Mouse (Mus musculus) mesoderm, embryonic 11.5 days (tissue): ENCODE data around the gene Alpk1.
A peak's percentile ranks its signal among the peaks of the same experiment; 100 is the strongest.
"Not testable (repeated sequence)": the region's sequence is repeated elsewhere in the genome, so short reads cannot be mapped to it uniquely, and the experiment has no call there.

Experiments used
- DNase-seq: peaks from one replicate; pipeline ENCODE4 v3.0.0-alpha.2; 2012; ENCODE audit warnings: low read depth, low spot score

Alpk1 gene

DNA sequence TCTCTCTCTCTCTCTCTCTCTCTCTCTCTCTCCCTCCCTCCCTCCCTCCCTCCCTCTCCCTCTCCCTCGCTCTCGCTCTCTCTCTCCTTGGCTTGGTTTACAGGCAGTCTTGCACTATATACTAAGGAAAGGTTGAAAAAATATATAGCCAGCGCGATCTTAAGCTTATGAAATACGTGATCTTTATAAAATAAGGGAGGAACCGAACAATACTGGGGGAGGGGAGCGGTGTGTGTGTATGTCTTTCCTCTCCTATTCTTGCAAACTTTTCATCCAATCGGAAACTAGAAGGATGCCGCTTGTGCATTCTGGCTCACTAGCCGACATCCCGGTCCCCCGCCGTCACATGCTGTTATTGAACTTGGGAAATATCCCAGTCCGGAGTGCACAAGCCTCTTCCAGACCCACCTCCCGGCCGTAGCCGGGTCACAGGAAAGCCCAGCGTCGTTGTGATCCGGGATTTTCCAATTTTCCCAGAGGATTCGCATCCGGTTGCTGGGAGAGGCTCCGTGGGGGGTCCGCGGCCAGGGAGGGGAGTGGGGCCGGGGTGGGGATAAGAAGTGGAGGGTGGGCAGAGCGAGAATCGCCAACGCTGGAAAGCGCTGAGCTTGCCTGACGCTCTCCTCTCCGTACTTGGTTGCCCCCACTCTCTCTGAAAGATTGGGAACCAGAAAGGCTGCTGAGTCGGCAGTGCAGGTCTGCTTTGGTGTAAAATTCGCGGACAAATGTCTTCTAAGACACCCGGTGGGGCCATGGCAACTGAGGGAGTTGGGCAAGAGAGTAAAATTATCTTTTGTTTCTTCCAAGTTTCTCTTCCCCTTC is 10.1 kb upstream of the Alpk1 start:
- peak; percentile 56 for DNase-seq

DNA sequence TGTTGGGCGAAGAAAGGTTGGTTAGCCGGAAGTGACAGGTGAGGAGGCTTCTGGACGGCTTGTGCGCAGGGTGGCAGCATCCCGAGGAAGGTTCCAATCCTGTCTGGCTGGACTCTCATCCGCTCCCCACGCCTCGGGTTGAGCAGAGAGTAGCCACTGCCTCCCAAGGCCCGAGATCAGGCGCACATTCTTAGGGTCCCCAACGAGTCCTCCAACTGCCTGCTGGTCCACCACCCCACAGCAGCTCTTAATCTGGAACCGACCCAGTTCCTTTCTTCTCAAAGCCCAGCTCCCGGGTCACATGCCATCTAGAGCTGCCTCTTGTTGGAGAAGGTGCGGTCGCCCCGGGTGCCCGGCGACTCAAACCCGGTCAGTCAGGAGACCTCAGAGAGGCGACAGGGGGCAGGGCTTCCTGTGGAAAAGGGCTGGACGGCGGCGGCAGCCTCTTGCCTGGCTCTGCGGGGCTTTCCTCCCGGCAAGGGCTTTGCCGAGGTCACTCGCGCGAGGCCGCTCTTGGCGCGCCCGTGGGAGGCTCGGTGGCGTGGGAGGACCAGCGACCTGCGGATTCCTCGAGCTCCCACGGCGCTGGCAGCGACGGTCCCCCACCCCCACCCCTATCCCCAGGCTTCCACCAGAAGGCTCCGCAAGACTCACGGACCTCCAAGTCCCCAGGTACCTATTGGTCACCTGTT is 9.3 kb upstream of the Alpk1 start, which contains the start of gene Tifa:
Tifa (plus strand) TSS at position 306 of the 692 bp plus-strand sequence.
- DNase-seq, result peak; percentile 39

DNA sequence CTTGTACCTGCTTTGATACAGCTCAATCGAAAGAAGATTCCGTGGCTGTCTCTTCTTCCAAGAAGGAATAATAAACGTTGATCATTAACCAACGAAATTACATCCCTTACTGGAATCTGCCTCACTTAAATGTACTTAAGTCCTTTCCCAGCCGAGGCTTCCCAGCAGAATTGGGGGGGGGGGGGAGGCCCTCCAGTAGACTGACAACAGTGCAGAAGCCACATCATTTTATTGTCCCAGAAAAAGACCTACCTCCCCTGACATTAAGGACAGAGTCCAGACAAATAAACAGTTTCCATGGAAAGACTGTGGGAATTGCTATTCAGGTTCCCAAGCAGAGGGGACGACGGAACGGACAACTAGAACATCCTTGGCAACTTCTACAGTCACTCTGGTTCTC is 8.6 kb upstream of the Alpk1 start:
- DNase-seq, result no peak

DNA sequence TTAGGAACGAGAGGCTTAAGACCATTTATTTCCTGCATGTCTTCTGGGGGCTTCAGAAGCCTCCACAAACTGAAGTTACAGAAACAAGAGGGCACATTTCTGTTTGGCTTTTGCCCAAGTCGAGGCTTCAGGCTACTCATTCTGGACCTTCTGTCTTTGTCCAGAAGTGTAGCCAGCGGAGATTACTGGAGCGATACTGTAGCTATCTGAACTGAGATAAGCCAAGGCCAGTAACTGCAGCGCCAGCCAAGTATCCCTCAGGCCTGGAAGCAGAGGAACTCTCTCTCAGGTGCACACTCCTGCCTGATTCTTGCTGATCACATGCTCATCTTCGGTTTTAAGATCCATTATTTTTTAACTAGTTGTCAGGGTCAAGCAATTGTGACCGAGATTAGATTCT is 7.7 kb upstream of the Alpk1 start:
- DNase-seq, result no peak

DNA sequence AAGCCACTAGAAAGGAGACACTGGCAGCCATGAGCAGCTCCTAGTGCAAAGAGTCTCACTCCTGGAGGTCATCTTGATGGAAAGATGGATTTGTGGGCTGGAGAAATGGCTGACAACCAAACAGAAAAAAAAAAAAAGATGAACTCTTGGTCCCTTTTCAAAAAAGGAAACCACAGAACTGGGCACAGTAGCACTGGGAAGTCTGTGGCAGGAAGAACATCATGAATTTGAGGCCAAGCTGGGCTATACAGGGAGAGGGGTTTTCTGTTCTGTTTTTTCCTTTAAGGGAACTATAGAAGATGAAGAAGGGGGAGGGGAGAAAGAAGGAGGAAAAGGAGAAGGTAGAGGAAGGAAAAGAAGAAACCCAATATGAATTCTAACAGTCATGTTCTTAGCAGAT is 6.7 kb upstream of the Alpk1 start:
- DNase-seq, result no peak

DNA sequence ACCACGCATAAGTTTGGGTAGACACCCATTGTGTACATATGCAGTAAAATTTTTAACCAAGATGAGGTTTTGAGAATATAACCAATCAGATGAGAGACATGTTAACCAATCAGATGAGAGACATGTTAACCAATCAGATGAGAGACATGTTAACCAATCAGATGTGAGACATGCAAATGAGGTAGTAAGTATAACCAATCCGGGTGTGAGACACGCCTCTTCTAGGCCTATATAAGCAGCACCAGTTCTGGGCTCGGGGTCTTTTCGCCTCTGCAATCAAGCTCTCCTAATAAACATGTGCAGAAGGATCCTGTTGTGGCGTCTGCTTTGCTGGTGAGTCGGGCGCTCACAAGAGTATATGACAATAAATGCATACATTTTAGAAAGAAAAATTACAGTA is 3.4 kb upstream of the Alpk1 start:
- DNase-seq, result not testable (repeated sequence)

DNA sequence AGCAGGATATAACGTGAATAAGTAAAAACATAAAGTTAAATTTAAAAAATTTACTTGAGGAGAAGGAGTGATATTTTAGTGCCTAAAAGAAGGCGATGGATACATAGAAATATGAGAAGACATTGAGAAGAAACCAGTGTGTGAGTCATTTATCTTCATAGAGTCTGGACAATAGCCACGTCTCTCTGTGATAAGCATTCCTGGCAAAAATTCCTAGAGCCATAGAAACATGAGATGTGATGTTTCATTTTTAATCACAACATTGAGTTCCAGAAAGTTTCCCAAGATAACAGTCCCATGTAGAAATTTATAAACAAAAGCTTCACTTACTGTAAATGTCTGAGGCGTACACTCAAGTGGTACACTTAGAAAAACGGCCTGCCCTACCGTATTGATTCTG is 2.6 kb upstream of the Alpk1 start:
- DNase-seq, result no peak

DNA sequence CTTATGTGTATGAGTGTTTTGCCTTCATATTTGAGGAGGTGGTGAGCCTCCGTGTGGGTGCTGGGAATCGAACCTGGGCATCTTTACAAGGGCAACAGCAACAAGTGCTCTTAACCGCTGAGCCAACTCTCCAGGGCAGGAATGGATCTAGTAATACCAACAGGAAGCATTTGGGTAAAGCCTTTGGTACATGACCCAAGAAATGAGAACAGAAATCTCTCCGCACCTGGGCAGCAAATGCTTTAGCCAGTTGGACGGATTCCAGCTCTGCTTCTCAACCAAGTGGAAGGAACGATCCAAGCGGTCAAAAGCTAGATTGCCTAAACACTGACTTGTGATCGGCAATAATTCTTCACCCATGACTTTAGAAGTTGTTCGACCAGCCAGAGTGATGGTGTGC is 594 bp upstream of the Alpk1 start:
- no peak for DNase-seq

DNA sequence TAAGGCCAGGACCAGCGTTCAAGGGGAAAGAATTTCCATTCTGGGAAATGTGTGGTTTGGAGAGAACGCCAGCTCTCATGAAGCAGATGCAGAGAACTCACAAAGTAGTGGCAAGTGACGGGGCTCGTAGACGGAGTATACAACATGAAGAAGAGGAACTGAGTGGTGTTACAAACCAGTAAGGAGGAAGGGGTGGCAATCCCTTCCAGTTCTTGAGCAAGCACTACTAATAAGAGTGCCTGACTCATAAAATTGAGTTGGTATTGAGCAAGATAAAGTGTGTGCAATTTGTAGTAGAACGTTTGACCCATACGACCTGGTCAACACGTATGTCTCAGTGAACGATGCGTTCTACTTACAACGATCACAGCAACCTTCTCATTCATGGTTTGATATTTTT is 11.2 kb downstream of the Alpk1 start:
- DNase-seq, result no peak

DNA sequence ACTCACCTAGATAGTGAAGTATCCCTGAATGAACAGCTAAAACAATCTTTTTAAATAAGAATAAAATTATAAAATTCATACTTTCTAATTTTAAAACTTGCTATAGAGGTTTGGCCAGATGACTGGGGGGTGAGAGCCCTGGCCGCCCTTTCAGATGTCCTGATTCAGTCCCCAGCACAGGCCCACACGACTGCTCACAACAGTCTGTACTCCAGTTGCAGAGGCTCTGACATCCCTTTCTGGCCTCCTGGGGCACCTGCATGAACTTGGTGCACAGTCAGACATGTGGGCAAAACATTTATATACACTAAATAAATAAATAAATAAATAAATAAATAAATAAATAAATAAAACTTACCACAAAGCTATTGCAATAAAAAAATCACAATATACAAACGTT is 14.4 kb downstream of the Alpk1 start:
- DNase-seq, result no peak

DNA sequence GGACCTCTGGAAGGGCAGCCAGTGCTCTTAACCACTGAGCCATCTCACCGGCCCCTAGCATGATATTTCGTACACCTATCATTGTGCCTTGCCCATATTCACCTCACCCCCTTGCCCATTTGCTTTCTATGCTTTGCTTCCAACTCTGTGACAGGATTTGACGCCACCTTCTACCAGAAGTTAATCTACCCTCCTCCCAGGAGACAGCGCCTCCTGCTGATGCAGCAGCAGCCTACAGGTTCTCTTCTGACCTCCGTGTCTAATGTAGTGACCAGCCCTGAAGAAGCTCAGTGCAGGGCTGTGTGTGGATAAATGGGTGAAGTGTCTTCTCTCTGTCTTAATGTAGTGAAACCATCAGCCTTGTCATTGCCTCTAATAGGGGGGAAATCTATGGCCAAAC is 15.8 kb downstream of the Alpk1 start:
- DNase-seq, result no peak

DNA sequence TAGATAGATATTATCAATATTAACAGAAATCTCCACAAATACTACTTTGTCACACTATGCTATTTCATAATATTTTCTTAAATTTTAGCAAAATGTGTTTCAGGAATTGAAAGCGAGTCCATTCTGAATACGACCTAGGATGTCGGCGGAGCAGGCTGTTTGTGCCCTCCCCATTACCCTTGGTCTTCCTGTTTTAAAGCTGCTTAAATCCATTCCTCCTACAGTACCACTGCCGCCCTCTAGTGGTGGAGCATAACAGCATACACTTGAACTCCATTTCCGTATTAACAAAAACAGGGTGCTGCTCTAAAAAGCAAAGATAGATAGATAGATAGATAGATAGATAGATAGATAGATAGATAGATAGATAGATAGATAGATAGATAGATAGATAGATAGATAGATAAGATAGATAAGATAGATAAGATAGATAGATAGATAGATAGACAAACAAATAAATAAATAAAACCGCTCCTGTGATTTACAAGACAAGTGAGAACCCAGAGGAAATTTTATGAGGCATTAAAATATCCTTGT is 17.2 kb downstream of the Alpk1 start:
- DNase-seq, result peak; percentile 90

DNA sequence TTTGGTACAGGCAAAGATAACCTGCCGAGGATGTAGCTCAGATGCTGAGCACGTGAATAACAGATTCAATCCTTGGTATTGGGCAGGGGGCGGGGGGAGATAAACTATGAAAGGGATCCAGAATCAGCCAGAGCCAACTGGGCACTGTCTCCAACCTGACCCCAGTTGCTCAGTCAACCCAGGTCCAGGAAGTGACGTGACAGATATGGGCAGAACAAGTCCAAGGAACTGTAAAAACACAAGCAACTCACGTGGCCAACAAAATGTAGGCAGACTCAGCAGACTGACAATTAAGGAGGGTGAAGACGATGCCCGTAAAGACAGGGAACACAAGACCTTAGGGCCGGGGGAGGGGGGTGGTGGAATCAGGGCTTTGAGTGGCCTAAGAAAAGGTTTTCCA is 17.9 kb downstream of the Alpk1 start:
- no peak for DNase-seq

DNA sequence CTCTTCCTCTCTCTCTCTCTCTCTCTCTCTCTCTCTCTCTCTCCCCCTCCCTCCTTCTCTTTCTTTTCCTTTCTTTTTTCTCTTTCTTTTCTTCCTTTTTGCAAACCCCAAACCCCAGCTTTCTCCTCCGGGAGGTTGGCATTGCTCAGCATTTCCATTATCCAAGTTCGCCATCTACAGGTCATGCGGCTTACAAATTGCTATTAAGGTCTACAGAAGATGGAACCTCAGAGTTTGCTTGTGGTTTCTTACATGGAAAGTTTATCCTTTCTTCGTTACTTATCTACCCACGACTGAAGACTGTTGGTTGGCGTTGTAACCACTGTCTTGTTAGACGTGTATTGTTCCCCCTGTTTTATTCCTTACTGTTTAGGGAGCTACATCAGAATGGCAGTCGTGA is 21.1 kb downstream of the Alpk1 start:
- DNase-seq, result no peak

DNA sequence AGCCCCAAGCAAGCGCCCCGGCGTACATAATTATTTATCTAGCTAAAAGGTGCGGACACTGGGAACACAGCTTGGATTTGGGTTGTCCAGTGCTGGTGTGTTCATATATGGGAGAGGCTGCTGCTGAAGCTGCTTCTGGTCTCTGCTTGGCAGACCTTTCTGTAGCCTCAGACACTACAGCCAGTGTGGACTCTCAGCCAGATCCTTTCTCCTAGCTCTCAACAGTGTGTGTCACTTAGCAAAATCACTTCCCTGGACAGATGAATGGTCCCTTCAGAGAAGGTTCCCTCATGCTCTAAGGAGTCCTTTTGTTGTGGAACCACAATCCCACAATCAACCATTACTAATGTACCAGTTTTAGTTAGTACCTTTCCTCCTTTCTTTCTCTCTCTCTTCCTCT is 21.5 kb downstream of the Alpk1 start:
- no peak for DNase-seq

DNA sequence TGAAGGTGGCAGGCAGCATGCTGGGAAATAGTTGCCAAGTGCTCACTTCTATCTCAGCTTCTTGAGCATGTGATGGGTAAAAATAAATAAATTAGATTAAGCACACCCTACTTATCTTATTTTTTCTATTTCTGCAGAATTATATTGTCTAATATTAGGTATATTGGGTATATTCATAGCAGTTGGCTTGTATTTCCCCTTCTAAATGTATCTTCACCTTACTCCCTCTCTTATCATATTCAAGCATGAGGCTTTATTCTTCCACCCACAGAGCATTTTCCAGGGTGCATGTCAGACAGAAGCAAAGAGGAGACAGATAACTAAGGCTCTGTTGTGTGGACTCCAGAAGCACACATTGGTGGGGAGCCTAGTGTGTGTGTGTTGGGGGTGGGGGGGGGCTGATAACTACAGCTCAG is 22.4 kb downstream of the Alpk1 start:
- no peak for DNase-seq

DNA sequence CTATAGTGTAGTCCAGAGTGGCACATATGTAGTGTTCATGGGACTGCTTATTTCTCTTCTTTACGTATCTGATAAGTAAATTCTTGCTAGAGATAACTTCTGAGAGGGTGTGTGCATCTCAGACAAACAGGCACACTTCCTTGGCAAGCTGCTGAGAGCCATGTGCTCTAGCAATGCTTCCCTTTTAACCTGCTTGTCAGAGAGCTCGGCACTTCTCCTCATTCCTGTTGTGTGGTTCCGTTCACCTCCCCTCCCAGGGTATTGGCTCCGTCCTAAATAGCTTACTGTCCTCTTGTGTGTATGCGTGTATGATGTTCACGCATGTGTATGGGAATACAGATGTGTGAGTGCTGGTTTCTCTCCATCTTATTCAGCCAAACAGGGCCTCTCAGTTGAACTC is 23.9 kb downstream of the Alpk1 start:
- DNase-seq, result no peak

DNA sequence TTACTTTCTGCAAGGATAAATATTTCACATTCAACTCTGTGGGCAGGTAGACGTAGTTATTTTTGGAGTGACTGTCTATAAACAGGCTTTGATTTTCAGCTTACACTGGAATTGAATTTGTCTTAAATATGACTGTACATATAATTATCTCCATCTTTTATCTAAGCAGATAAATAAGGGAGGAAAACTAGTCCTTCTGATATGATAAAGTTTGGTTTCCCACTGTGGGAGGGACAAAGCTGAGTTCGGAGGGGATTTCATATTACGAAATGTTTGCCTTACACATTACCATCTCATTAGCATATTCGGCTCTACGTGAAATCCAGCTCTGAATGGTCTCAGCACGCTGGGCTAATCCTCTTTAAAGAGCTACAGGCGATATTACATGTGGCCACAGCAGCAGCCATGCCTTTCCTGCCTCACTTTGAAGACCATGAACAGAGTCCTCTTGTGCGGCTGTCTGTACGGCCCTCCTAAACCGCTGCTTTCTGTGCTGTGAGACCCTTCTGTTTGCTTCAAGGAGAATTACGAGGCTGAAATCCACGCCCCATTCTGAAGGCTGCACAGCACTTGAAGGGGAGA is 30.3 kb downstream of the Alpk1 start:
- DNase-seq, result no peak

DNA sequence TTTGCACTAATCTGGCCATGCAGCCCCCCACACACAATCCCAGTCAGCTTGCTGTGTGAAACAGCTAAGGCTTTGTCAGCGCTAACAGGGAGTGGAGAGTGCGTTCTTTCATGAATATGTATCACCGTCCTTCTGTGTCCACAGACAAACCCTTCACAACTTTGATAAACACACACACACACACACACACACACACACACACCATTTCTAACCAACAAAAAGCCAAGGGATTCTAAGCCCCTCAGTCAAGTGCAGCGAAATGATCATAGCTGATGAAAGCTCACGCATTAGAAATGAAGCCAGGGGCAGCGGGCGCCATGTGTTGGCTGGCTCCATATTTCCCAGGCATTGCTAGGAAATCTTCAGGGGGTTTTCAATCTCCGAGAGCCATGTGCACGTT is 31.1 kb downstream of the Alpk1 start:
- peak; percentile 61 for DNase-seq

DNA sequence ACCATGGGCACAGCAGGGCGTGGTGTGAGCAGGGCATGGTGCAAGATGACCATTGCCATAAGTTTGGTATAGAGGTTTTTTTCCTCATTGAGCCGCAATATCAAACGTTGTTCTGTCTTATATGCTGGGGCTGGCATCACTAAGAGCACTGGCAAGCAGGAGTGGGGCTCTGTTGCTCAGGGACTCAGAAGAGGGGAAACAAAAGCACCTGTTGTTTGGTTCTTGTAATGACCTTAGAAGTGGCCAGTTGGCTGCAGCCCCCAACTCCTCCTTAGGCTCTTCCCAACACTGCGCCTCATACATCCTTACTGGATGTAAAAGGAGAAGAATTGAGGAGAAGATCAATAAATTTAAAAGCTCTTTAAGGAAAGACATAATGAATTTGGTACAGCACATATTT is 31.7 kb downstream of the Alpk1 start:
- no peak for DNase-seq

DNA sequence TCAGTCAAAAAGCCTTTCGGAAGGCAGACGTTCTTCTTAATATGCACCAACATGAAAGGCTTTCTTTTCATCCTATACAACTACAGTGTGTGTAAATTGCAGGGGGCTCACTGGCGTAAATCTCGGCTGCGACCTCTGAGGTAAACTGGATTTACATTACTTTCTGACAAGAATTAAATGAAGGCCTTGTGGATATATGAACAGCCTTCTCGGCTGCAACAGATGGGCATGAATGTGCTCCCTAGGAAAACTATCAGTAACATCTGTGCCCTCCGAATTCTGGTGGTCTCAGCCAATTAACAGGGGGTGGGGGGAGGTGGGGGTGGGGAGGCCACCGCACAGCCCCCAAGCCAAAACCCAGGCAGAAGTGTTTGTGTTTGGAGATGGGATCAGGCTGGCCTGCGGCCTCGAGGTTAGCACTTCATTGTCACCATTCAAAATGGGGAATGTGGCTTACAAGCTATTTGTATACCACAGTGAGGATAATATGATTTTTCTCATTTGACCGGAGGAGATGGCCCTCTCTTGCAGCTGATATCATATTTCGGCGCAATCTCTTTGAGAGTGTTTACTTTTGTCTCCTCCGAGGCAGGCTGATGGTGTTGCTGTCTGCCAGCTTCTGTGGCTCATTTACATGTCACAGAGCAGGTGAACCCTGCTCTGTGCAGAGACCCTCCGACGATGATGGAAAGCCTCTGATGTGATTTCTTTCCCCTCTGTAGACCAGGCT is 34.3 kb downstream of the Alpk1 start:
- DNase-seq, result no peak

DNA sequence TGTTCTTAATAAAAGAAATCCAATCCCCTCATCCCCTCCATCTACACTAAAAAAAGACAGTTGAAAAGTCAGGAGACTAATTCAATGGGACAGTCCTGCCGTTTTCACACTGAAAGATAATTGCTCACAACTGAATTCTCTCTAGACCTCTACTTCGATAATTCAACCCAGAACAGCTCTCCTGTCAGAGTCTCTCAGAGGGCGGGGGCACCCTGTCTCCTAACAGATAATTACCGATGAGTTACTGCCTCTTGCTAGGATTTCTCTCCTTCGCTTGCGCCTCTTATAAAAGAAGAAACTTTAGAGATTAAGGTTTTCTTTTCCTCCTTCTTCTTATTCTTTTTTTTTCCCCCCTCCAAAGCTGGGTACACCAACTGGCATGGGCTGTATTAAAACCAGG is 34.8 kb downstream of the Alpk1 start:
- peak; percentile 59 for DNase-seq
